In genomic region chr6:88084278-88085151, GRCm38 (mm10) we compare ENCODE assay signal across 7 mouse cellular contexts. TPM values are rescaled to one million over a fixed set of nuclear protein-coding genes. Genes with fewer than 3 reads are reported as not detected.
DNase-seq lines count a peak whose midpoint lies in the region; ATAC-seq lines count a peak whose summit lies in the region.

Gene Rpn1, plus strand, starts transcription at chr6:88084482.

- H3K9me3 ChIP-seq in intestine, embryonic 15.5 days, result no peaks in the 10 kb centered on the region
- no peaks in the 10 kb centered on the region for H3K9me3 ChIP-seq in midbrain, embryonic 10.5 days (replicated peaks)

- peak; percentile 99 for ATAC-seq in intestine, embryonic 15.5 days

- intact Hi-C loops in gastrocnemius, postnatal 36 days (cut with DNase I), result no loop called here
- intact Hi-C loops in left cerebral cortex, postnatal 25 days (cut with DNase I), result no loop called here

- peak within 1 kb of the TSS; percentile 100 for H3K4me3 ChIP-seq in intestine, embryonic 15.5 days (replicated peaks)
- peak within 1 kb of the TSS; percentile 99 for H3K4me3 ChIP-seq in midbrain, embryonic 10.5 days

- peak within 1 kb of the TSS; percentile 72 for H3K27ac ChIP-seq in intestine, embryonic 15.5 days
- peak within 1 kb of the TSS; percentile 94 for H3K27ac ChIP-seq in midbrain, embryonic 10.5 days (replicated peaks)

- DNase-seq in adrenal gland, adult 18-20 months (ENCODE audit: low spot score in 2 of 2), result peak; percentile 97 to 98
- peak; percentile 96 for DNase-seq in embryo, embryonic 11 days
- DNase-seq in gastrocnemius, postnatal 36 days, result peak; percentile 97 to 98
- DNase-seq in left cerebral cortex, postnatal 25 days (ENCODE audit: low spot score in 2 of 2), result peak; percentile 97
- peak; percentile 98 for DNase-seq in midbrain, embryonic 10.5 days (ENCODE audit: low spot score)
- peak; percentile 99 for DNase-seq in right cerebral cortex, postnatal 4 days

- peak within 1 kb of the TSS; percentile 96 for H3K9ac ChIP-seq in intestine, embryonic 15.5 days

- H3K4me1 ChIP-seq in intestine, embryonic 15.5 days (replicated peaks), result peaks cover 15% of the 10 kb centered on the region
- peaks cover 32% of the 10 kb centered on the region for H3K4me1 ChIP-seq in midbrain, embryonic 10.5 days

- peaks cover 3% of the 10 kb centered on the region; the same call in 1 of the 2 replicates for H3K36me3 ChIP-seq in intestine, embryonic 15.5 days
- H3K36me3 ChIP-seq in midbrain, embryonic 10.5 days, result peaks cover 21% of the 10 kb centered on the region

- under 1% methylated on average over 71 of the region's 71 CpGs for WGBS in intestine, embryonic 15.5 days
- under 1% methylated on average over 71 of the region's 71 CpGs for WGBS in midbrain, embryonic 10.5 days

- H3K27me3 ChIP-seq in intestine, embryonic 15.5 days (replicated peaks), result no peaks in the 10 kb centered on the region
- peaks cover 19% of the 10 kb centered on the region for H3K27me3 ChIP-seq in midbrain, embryonic 10.5 days (ENCODE audit: low read depth, poor library complexity, severe bottlenecking)

- H3K4me2 ChIP-seq in intestine, embryonic 15.5 days (replicated peaks), result peak within 1 kb of the TSS; percentile 74

RNA-seq across cellular contexts. Expression of gene Rpn1, which starts in this region (rescaled TPM):
- 100 to 1,000 TPM; 222 to 247 TPM for total RNA-seq in adrenal gland, adult 18-20 months (2021)
- 10 to 100 TPM; 65.2 to 80.5 TPM for total RNA-seq in gastrocnemius, postnatal 36 days (2021)
- 423 and 425 TPM in 2 replicates for polyA plus RNA-seq in intestine, embryonic 15.5 days (2015; fragmentation: Nextera tagmentation; extraction: Ambion mirVana)
- 100 to 1,000 TPM; 184 to 185 TPM for total RNA-seq in left cerebral cortex, postnatal 25 days (2021)
- polyA plus RNA-seq in midbrain, embryonic 10.5 days (2016; fragmentation: Nextera tagmentation; extraction: Ambion mirVana), result 284 and 305 TPM in 2 replicates

Comparison
In these comparisons a context has a peak if more than half of its experiments do, and no peak if none do; other contexts are left out.
1. Peak in every context shown above with its lines: DNase-seq, ATAC-seq, H3K4me3 ChIP-seq and H3K27ac ChIP-seq.